Comparison of ENCODE assay signal across 10 mouse cellular contexts in the genomic region with DNA sequence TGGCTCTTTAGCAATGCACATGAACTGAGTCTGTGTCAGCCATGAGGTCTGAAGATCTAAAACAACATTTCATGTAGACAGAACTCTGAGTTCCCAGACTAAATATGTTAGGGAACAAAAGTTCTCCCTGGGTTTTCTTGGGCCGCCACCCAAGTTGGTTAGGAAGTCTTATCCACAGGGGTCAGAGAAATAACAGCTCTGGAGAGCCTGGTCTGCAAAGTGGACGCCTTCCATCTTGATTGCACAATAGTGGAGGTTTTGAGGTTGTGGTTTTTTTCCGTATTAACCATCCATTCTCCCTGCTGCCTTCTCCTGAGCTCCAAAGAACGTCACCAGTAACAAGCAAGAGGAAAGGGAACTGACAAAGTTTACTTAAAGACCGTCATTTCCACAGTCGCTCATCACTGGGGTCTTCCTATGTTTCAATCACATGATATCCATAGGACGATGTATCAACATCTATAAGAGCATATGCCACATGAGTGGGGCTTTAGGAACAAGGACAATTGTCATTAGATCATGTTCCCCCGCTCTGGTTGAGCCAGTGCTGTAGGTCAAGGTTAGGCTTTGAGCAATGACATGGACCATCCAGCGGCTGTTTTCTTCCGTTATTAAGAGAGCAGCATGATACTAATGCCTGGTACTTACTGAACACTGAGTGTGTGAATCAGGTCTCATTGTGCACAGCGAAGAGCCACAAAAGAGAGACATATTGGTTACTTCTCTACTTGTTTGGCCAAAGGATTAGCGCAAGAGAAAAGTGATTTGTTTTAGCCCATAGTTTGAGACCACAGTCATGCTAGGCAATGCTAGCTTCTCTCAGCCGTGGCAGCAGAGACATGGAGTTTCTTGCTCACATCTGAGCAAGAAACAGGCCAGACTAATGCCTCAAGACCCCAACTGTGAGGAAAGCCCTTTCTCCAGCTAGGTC.
A peak's percentile ranks its signal among the peaks of the same experiment; 100 is the strongest.
DNase-seq lines count a peak whose midpoint lies in the region; ATAC-seq lines count a peak whose summit lies in the region.
"Had no signal": no experiment of that assay in that cellular context is flagged by ENCODE, and none has a peak within 500 bp of the region (broad histone marks: within the 10 kb centered on the region; RNA-seq: fewer than 3 reads in every experiment).

No protein-coding gene starts in this region.

- no peaks in the 10 kb centered on the region for H3K36me3 ChIP-seq in midbrain, embryonic 13.5 days

- peak; percentile 82 for DNase-seq in gastrocnemius, adult 18-20 months (ENCODE audit: low spot score)
- no peak for DNase-seq in gastrocnemius, postnatal 4 days (ENCODE audit: low spot score in 2 of 2)
- peak; percentile 72 for DNase-seq in adrenal gland, adult 2 months
- DNase-seq in heart, postnatal 25 days (ENCODE audit: low spot score) = peak; percentile 78
- DNase-seq in lung, postnatal 25 days (ENCODE audit: low spot score) = peak; percentile 81
- DNase-seq in layer of hippocampus, adult 18-20 months (ENCODE audit: low spot score in 2 of 2) = no peak
- DNase-seq: thymus, postnatal 4 days had no signal

- WGBS in midbrain, embryonic 13.5 days = 88% methylated on average over 13 of the region's 13 CpGs

- H3K9ac ChIP-seq in midbrain, embryonic 13.5 days (replicated peaks) = no peak overlapping the region

- no peak overlapping the region for H3K4me3 ChIP-seq in midbrain, embryonic 13.5 days (replicated peaks)
- H3K4me3 ChIP-seq: megakaryocyte, embryonic 14.5 days had no signal

- no peak overlapping the region for H3K27ac ChIP-seq in midbrain, embryonic 13.5 days

- H3K9me3 ChIP-seq in midbrain, embryonic 13.5 days = peaks cover 5% of the 10 kb centered on the region

- ATAC-seq in frontal cortex, adult (ENCODE audit: low TSS enrichment) = no peak
- ATAC-seq in midbrain, embryonic 13.5 days = no peak

- H3K4me1 ChIP-seq in midbrain, embryonic 13.5 days (replicated peaks) = no peaks in the 10 kb centered on the region
- H3K4me1 ChIP-seq: megakaryocyte, embryonic 14.5 days had no signal

- intact Hi-C loops in heart, postnatal 25 days (cut with DNase I) = no loop called here

- H3K27me3 ChIP-seq in midbrain, embryonic 13.5 days = no peaks in the 10 kb centered on the region
- H3K27me3 ChIP-seq: megakaryocyte, embryonic 14.5 days had no signal

- no peak overlapping the region for H3K4me2 ChIP-seq in midbrain, embryonic 13.5 days (replicated peaks)

Comparison
In these comparisons a context has a peak if more than half of its experiments do, and no peak if none do; other contexts are left out.
1. DNase-seq: peak in gastrocnemius, adult 18-20 months (single experiment), adrenal gland, adult 2 months (single experiment), heart, postnatal 25 days (single experiment) and lung, postnatal 25 days (single experiment); none in gastrocnemius, postnatal 4 days (0 of 2) and layer of hippocampus, adult 18-20 months (0 of 2).